Mouse (Mus musculus) embryonic stem cell, embryonic (primary cell): ENCODE results near the gene Cxcl1.

Experiments
- CTCF ChIA-PET, 4 experiments: fragments of 300-600 bp in 2 of 4; fragments of 350-600 bp in 2 of 4; sonication (Branson Sonifier 250); formaldehyde crosslinking; loops; one replicate each; lab custom pipeline; 2022; ENCODE audit warnings: inconsistent platforms in 2 of 4; lab: Charles Lee
- POLR2A ChIA-PET, 4 experiments: fragments of 300-600 bp in 2 of 4; fragments of 350-600 bp in 2 of 4; sonication (Branson Sonifier 250); formaldehyde crosslinking; loops; one replicate each; lab custom pipeline; 2022; ENCODE audit warnings: antibody characterized with exemption in 4 of 4, inconsistent platforms in 1 of 4; lab: Charles Lee

The Cxcl1 gene

GRCm38 (mm10) chr5:90881682-90882081 lies 9.4 kb upstream of the Cxcl1 start:
- ChIA-PET POLR2A (no interaction called here), CTCF (no interaction called here)

- ChIA-PET POLR2A (no interaction called here), CTCF (interaction anchor here in 1 of 4 experiments (0.6 kb wide), 1 partner anchor 21 kb away, joined by 4 read pairs; no protein-coding TSS in a partner anchor)
These were observed 8.9 kb upstream of the Cxcl1 start for GRCm38 (mm10) chr5:90882146-90882545.

- CTCF ChIA-PET, result no interaction called here
- POLR2A ChIA-PET, result no interaction called here
These were observed 6.3 kb upstream of the Cxcl1 start for GRCm38 (mm10) chr5:90884628-90885242.

GRCm38 (mm10) chr5:90888661-90889060 lies 2.4 kb upstream of the Cxcl1 start:
- ChIA-PET POLR2A (interaction anchor here in 1 of 4 experiments (0.6 kb wide), 1 partner anchor 47 kb away, joined by 3 read pairs; no protein-coding TSS in a partner anchor), CTCF (interaction anchor here in 1 of 4 experiments (0.5 kb wide), 1 partner anchor 10 kb away, joined by 3 read pairs; no protein-coding TSS in a partner anchor)

- ChIA-PET POLR2A (interaction anchor here in 2 of 4 experiments (0.8 to 2.9 kb wide), 2 partner anchors 12 to 411 kb away, joined by 5 to 10 read pairs; partner anchors contain the start of gene Cxcl2 (in 1 of the 2)), CTCF (interaction anchor here (0.6 to 1.5 kb wide), 5 partner anchors 9 to 757 kb away, joined by 3 to 13 read pairs (median 3); no protein-coding TSS in a partner anchor)
These were observed 398 bp downstream of the Cxcl1 start for GRCm38 (mm10) chr5:90891464-90891813.

- ChIA-PET POLR2A (no interaction called here), CTCF (no interaction called here)
These were observed 3.2 kb downstream of the Cxcl1 start for GRCm38 (mm10) chr5:90894231-90894630.

- ChIA-PET CTCF (no interaction called here), POLR2A (no interaction called here)
These were observed 6.4 kb downstream of the Cxcl1 start for GRCm38 (mm10) chr5:90897429-90897828.

- POLR2A ChIA-PET, result interaction anchor here in 1 of 4 experiments (1.0 kb wide), 1 partner anchor 9 kb away, joined by 3 read pairs; no protein-coding TSS in a partner anchor
These were observed 8.3 kb downstream of the Cxcl1 start for GRCm38 (mm10) chr5:90899308-90899707.

GRCm38 (mm10) chr5:90900147-90900546 lies 9.1 kb downstream of the Cxcl1 start:
- ChIA-PET POLR2A (interaction anchor here in 1 of 4 experiments (0.6 to 1.0 kb wide), 2 partner anchors 10 to 260 kb away, joined by 3 read pairs; partner anchors contain the start of gene Rassf6), CTCF (interaction anchor here in 3 of 4 experiments (0.6 to 1.5 kb wide), 3 partner anchors 9 to 88 kb away, joined by 3 to 5 read pairs (median 4); partner anchors contain the start of gene Cxcl1 (in 2 of the 3))

More at GRCm38 (mm10) chr5:90899308-90899707, 8.3 kb downstream of the Cxcl1 start:
- CTCF ChIA-PET, result interaction anchor here in 1 of 4 experiments (1.5 kb wide), 1 partner anchor 9 kb away, joined by 5 read pairs; the partner anchor contains the start of gene Cxcl1

GRCm38 (mm10) chr5:90900688-90901087 lies 9.6 kb downstream of the Cxcl1 start:
- POLR2A ChIA-PET, result interaction anchor here in 1 of 4 experiments (0.6 kb wide), 1 partner anchor 260 kb away, joined by 3 read pairs; the partner anchor contains the start of gene Rassf6

GRCm38 (mm10) chr5:90902380-90903260 lies 11.6 kb downstream of the Cxcl1 start:
- POLR2A ChIA-PET, result interaction anchor here in 2 of 4 experiments (0.7 to 2.2 kb wide), 2 partner anchors 12 to 30 kb away, joined by 4 to 10 read pairs; partner anchors contain the start of gene Cxcl1 (in 1 of the 2)
- CTCF ChIA-PET, result interaction anchor here (0.6 to 1.6 kb wide), 9 partner anchors 10 to 409 kb away, joined by 3 to 7 read pairs (median 3); partner anchors contain the start of genes Cxcl3 (in 1 of the 4) and Mthfd2l (in 1 of the 4)

More at GRCm38 (mm10) chr5:90900688-90901087, 9.6 kb downstream of the Cxcl1 start:
- CTCF ChIA-PET, result interaction anchor here in 2 of 4 experiments (1.1 to 1.5 kb wide), 2 partner anchors 10 kb away, joined by 3 to 5 read pairs; partner anchors contain the start of gene Cxcl1 (in 2 of the 2)

GRCm38 (mm10) chr5:90903339-90904020 lies 12.4 kb downstream of the Cxcl1 start, which contains the start of gene Cxcl2:
Gene Cxcl2, plus strand, starts transcription at chr5:90903871.
- POLR2A ChIA-PET, result interaction anchor here in 2 of 4 experiments (0.7 to 2.2 kb wide), 3 partner anchors 13 to 92 kb away, joined by 3 to 10 read pairs (median 4); partner anchors contain the start of gene Cxcl1 (in 1 of the 2)
- CTCF ChIA-PET, result interaction anchor here (0.6 to 1.6 kb wide), 6 partner anchors 10 to 243 kb away, joined by 3 to 7 read pairs (median 4); partner anchors contain the start of gene Cxcl3 (in 1 of the 4)

- ChIA-PET POLR2A (no interaction called here), CTCF (no interaction called here)
These were observed 17.9 kb downstream of the Cxcl1 start for GRCm38 (mm10) chr5:90908983-90909382.

- ChIA-PET CTCF (no interaction called here), POLR2A (no interaction called here)
These were observed 28.5 kb downstream of the Cxcl1 start for GRCm38 (mm10) chr5:90919495-90919894.

- ChIA-PET CTCF (interaction anchor here in 1 of 4 experiments (0.6 kb wide), 1 partner anchor 717 kb away, joined by 3 read pairs; no protein-coding TSS in a partner anchor), POLR2A (no interaction called here)
These were observed 31.9 kb downstream of the Cxcl1 start for GRCm38 (mm10) chr5:90922958-90923357.

GRCm38 (mm10) chr5:90930546-90930945 lies 39.5 kb downstream of the Cxcl1 start:
- POLR2A ChIA-PET, result interaction anchor here in 1 of 4 experiments (0.7 kb wide), 1 partner anchor 12 kb away, joined by 3 read pairs; no protein-coding TSS in a partner anchor
- CTCF ChIA-PET, result interaction anchor here in 2 of 4 experiments (1.1 to 1.4 kb wide), 3 partner anchors 28 to 342 kb away, joined by 3 read pairs; no protein-coding TSS in a partner anchor
